ENCODE assay signal across 25 mouse cellular contexts in the genomic region with DNA sequence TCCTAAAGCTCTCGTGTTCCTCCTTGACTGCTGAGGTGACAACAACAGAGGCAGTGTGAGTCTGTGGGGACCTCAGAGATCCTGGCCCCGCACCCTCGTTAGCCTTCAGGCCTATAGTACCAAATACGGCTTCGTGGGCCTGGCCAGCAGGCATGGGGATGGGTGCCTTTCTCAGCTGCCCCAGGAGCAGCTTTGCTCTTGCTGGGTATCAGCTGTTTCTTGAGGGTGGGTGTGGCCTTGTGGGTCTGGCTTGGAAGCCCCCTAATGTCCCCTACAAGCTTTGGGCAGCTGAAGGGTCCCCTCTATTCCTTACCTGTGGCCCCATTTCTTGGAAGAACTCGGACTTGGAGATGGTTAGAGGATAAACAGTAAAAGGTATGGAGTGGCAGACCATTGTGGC. TPM values are rescaled to one million over a fixed set of nuclear protein-coding genes. Genes with fewer than 3 reads are reported as not detected.
A peak's percentile ranks its signal among the peaks of the same experiment; 100 is the strongest.
DNase-seq lines count a peak whose midpoint lies in the region; ATAC-seq and TF ChIP-seq lines count a peak whose summit lies in the region.
"Had no signal": no experiment of that assay in that cellular context is flagged by ENCODE, and none has a peak within 500 bp of the region (broad histone marks: within the 10 kb centered on the region; RNA-seq: fewer than 3 reads in every experiment).

No protein-coding gene starts in this region.

- peak overlapping the region; percentile 74 for H3K27ac ChIP-seq in heart, embryonic 12.5 days (ENCODE audit: poor library complexity, severe bottlenecking)
- H3K27ac ChIP-seq in heart, postnatal 0 days (ENCODE audit: low read depth) = peak overlapping the region; percentile 90
- H3K27ac ChIP-seq: forebrain, embryonic 13.5 days; kidney, embryonic 15.5 days; liver, embryonic 14.5 days had no signal

- no peak for TF ChIP-seq CTCF in heart, postnatal 0 days (IDR thresholded peaks at IDR 0.05; ENCODE audit: low read depth)

- peaks cover 35% of the 10 kb centered on the region for H3K27me3 ChIP-seq in heart, embryonic 12.5 days (replicated peaks)
- H3K27me3 ChIP-seq in heart, postnatal 0 days (ENCODE audit: control insufficient read depth, insufficient read depth, low read length) = peaks cover 30% of the 10 kb centered on the region

- no peak for ATAC-seq in heart, embryonic 12.5 days (ENCODE audit: insufficient number of reproducible peaks, low FRiP score)
- ATAC-seq in heart, postnatal 0 days (ENCODE audit: insufficient read depth, low read depth) = no peak
- ATAC-seq: CD4-positive, CD25-positive, alpha-beta regulatory T cell, adult 4 months; forebrain, embryonic 13.5 days; hindbrain, embryonic 16.5 days had no signal

- H3K4me3 ChIP-seq in heart, embryonic 12.5 days = no peak overlapping the region
- no peak overlapping the region for H3K4me3 ChIP-seq in heart, postnatal 0 days (ENCODE audit: low read depth, low read length)
- H3K4me3 ChIP-seq: forebrain, embryonic 13.5 days; kidney, embryonic 15.5 days had no signal

- no peaks in the 10 kb centered on the region for H3K9me3 ChIP-seq in heart, embryonic 12.5 days (replicated peaks)
- H3K9me3 ChIP-seq in heart, postnatal 0 days (replicated peaks; ENCODE audit: control insufficient read depth, low read length) = no peaks in the 10 kb centered on the region
- H3K9me3 ChIP-seq: forebrain, embryonic 13.5 days; kidney, embryonic 15.5 days had no signal

- DNase-seq in cerebellum, adult 9-11 months = peak; percentile 55
- DNase-seq in cerebellum, postnatal 36 days = no peak
- no peak for DNase-seq in heart, adult 8-10 months (ENCODE audit: low spot score)
- DNase-seq in heart, postnatal 0 days (ENCODE audit: low spot score) = no peak
- DNase-seq in heart, postnatal 4 days = no peak
- no peak for DNase-seq in lung, postnatal 10 days
- DNase-seq: adrenal gland, postnatal 14 days; cerebellum, postnatal 10 days; gastrocnemius, postnatal 14 days; kidney, adult 18-20 months; kidney, postnatal 25 days; liver; lung, adult 2 months; lung, postnatal 14 days; midbrain, embryonic 14.5 days; right cerebral cortex, adult 18-20 months; spleen, adult 18-20 months; thymus, postnatal 14 days had no signal

- WGBS in heart, embryonic 12.5 days = 82% methylated on average over 6 of the region's 6 CpGs
- WGBS in heart, postnatal 0 days = 83% methylated on average over 6 of the region's 6 CpGs

- no peak for TF ChIP-seq EP300 in heart, postnatal 0 days (IDR thresholded peaks at IDR 0.05; ENCODE audit: low read depth)

- peaks cover 71% of the 10 kb centered on the region for H3K4me1 ChIP-seq in heart, embryonic 12.5 days (replicated peaks)
- H3K4me1 ChIP-seq in heart, postnatal 0 days (ENCODE audit: control insufficient read depth, insufficient read depth) = peaks cover 54% of the 10 kb centered on the region

- H3K9ac ChIP-seq in heart, embryonic 12.5 days = no peak overlapping the region
- no peak overlapping the region for H3K9ac ChIP-seq in heart, postnatal 0 days (replicated peaks; ENCODE audit: low read depth, low read length)
- H3K9ac ChIP-seq: forebrain, embryonic 13.5 days; kidney, embryonic 15.5 days; liver, embryonic 14.5 days had no signal

- no peak overlapping the region for H3K4me2 ChIP-seq in heart, embryonic 12.5 days
- H3K4me2 ChIP-seq in heart, postnatal 0 days (ENCODE audit: low read depth, low read length) = peak overlapping the region; percentile 22
- H3K4me2 ChIP-seq: forebrain, embryonic 13.5 days; kidney, embryonic 15.5 days had no signal

- H3K36me3 ChIP-seq in heart, embryonic 12.5 days = no peaks in the 10 kb centered on the region
- H3K36me3 ChIP-seq in heart, postnatal 0 days (replicated peaks; ENCODE audit: control insufficient read depth, insufficient read depth, low read length) = no peaks in the 10 kb centered on the region
- H3K36me3 ChIP-seq: kidney, embryonic 15.5 days had no signal

RNA-seq across cellular contexts. Expression of a gene that starts 4.0 kb away (rescaled TPM):
- 3.8 and 4.3 TPM in 2 replicates for polyA plus RNA-seq in heart, embryonic 12.5 days (2016; fragmentation: Nextera tagmentation; extraction: Ambion mirVana)
- total RNA-seq in heart, adult 8-10 months (2022) = 10 to 100 TPM; 23.1 to 32.7 (median 25.0) TPM
- 38.9 and 69.3 TPM in 2 replicates for total RNA-seq in heart, postnatal 0 days (2014; rRNA removed; ENCODE audit: low replicate concordance)
- 9.5 and 10.8 TPM in 2 replicates for polyA plus RNA-seq in heart, postnatal 0 days (2015; fragmentation: Nextera tagmentation; extraction: Ambion mirVana)
- 10 to 100 TPM; 18.3 to 21.0 TPM for total RNA-seq in heart, postnatal 4 days (2021)
- total RNA-seq: monocyte, adult 5-6 weeks had no signal
- polyA plus RNA-seq: CD4-positive, CD25-positive, alpha-beta regulatory T cell, adult 4 months had no signal
